Mouse (Mus musculus) lung, postnatal 0 days (tissue): ENCODE results near the gene Adora3.

Experiments used
- CTCF ChIP-seq: IDR thresholded peaks from 2 replicates; pipeline ENCODE4 v1.5.1; 2016; ENCODE audit warnings: antibody characterized with exemption, mild to moderate bottlenecking
- EP300 ChIP-seq: IDR thresholded peaks from 2 replicates; pipeline ENCODE4 v1.6.1; 2016; ENCODE audit warnings: antibody characterized with exemption, mild to moderate bottlenecking, control low read depth

- TF ChIP-seq EP300 (peak; percentile 15; the same call in 1 of the 2 replicates), CTCF (peak; percentile 95)
These were observed 28.9 kb downstream of the Adora3 start for GRCm38 (mm10) chr3:105899394-105900147.
